Mouse (Mus musculus): ENCODE data around the gene Atp6v1g3.

Gene Atp6v1g3

DNA sequence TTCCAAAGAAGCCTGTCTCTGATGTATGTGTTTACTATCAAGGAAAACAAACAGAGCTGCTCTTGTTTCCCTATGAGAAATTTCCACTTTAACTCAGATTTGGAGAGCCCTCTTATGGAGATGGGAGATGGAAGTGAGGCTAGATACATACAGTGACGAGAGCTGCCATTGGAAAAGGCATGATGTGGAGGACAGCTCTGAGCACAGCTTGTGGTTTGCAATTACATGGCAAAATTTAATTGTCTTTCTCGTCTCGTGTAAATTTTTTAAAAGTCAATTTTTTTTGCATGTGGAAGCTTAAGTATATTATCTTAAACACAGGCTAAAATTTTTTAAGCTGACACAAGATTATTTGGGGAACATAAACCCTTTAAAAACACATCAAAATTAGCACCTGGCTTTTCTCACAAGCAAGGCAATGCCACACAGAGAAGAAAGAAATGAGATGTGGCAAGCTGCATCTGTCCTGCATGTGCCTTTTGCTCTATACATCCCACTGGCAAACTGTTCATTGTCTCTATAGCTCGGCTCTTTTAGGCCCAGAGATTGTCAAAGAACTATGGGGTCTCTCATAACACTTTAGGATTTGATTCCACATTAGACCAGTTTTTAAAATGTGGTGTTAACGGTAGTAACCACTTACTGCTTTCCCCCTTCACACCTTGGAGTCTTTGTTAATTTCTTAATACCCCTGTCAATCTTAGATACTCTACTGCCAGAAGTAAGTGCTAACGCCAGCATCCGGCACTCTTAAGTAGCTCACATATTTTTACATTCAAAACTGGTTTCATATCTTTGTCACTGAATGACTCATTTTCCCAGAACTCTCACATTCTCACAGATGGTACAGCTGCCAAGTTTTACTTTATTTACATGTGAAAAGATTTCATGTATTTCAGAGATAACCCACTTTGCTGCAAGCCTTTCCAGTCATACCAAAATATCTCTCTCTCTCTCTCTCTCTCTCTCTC, 16.2 kb downstream of the Atp6v1g3 start:
- peak; percentile 7 to 23 for DNase-seq (ENCODE audit: low spot score in 2 of 2)

DNA sequence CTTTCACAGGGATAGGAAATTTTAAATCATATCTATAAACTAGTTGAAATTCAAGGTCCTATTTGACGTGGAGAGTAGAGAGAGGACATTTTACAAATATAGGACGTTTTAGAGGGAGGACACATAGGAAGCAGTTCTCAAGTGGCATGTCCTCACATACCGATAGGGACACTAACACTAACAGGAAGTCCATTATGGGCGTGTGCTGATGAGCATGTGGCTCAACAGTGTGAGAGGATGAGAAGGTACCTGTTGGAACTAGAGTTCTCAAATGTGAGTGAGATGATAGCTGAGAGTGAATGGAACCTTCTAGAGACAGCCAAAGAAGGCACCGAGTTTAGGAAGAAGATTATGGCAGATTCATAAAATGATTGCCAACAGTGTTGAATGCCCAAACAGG, 17.9 kb downstream of the Atp6v1g3 start:
- no peak for DNase-seq (ENCODE audit: low spot score in 2 of 2)

DNA sequence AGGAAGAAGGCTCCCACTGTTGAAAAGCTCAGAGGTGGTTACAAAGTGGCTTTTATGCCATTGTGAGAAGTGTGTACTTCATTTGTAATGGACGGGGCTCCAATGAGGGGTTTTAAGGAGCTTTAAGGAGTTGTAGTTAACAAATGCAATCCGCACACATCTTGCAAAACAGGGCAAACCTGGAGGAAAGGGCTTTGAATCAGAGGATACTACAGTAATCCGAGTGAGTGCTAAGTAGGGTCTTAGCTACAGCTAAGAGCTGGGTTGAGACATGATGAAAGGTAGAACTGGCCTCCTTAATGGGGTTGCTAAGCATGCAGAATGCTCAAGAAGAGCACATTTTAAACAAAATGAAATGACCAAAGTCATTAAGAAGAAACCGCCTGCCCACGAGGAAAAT, 20.9 kb downstream of the Atp6v1g3 start:
- no peak for DNase-seq (ENCODE audit: low spot score in 2 of 2)

DNA sequence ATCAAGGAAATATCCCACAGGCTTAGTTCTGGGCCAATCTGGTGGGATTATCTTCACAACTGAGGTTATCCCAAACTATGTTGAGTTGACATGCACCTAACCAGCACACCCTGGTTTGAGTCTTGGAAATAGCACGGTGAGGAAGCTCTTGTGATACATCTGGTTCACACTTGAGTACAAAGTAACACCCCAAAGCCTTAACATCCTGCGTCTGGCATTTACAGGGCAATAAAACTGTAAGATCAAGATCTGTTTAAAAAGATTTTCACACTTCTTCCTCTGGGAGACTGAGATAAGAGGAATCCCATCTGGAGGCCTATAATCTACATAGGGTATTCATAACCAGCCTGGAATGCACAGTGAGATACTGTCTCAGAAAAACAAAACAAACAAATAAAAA, 24.6 kb downstream of the Atp6v1g3 start:
- no peak for DNase-seq (ENCODE audit: low spot score in 2 of 2)

DNA sequence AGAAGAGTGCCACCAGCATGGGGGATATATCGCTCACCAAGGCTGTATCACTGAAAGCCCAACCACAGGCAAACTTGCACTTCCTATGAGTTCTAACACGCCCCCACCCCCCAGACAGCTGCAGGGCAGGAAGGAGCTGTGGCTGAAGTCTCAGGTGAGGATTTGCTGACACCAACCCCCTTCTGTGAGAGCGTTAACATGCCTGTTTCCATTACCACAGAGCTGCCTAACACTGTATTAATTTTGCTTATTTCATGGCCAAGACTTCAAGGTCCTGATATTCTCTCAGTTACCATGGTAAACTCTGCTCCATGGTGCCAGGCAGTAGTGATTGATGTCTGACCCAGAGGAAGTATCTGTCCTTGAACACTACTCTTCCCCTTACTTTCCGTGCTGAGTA, 26.0 kb downstream of the Atp6v1g3 start:
- no peak for DNase-seq (ENCODE audit: low spot score in 2 of 2)

DNA sequence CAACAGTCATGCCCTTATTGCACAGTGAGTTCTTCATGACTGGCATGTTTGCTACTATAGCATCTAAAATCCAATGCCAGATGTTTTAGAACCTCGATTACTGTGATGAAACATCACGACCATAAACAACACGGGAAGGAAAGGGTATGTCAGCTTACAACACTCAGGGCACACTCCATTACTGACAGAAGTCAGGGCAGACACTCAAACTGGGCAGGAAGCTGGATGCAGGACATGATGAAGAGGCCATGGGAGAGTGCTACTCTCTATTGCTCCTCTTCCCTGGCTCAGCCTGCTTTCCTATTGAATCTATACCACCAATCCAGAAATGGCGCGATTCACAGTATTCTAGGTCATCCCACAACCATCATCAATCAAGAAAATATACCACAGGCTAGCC, 28.4 kb downstream of the Atp6v1g3 start:
- DNase-seq (ENCODE audit: low spot score in 2 of 2) = no peak

DNA sequence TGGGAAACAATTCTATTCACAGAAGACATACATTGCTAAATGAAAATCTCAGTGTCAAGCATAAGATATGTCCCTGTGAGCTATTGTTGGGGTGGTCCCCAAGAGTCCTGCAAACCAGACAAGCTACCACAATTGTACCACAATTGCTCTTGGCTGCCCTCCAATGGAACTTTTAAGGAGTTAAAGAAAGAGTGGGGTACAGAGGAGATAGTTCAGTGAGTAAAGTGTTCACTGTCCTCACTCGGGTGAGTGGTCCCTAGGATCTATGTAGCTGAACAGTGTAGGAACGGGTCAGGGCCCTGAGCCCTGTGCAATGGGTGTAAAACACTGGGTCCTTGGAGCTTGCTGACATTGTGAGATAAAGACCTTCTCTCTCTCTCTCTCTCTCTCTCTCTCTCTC, 29.2 kb downstream of the Atp6v1g3 start:
- DNase-seq (ENCODE audit: low spot score in 2 of 2) = no peak

DNA sequence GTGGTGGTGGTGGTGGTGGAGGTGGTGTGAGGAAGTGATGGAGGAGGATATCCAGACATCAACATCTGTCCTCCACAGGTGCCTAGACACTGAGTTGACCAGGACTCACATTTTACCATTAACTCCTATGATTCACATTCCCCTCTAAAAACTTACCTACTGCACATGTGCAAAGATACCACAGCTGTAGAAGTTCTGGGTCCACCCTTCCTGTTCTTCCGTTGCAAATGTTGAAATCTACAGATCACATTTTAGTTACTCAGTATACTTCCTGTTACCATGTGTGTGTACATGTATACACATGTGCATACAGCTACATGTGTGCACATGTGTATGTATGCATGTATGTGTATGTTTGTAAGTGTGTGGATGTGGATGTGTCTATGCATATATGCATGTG, 29.8 kb downstream of the Atp6v1g3 start:
- no peak for DNase-seq (ENCODE audit: low spot score in 2 of 2)

DNA sequence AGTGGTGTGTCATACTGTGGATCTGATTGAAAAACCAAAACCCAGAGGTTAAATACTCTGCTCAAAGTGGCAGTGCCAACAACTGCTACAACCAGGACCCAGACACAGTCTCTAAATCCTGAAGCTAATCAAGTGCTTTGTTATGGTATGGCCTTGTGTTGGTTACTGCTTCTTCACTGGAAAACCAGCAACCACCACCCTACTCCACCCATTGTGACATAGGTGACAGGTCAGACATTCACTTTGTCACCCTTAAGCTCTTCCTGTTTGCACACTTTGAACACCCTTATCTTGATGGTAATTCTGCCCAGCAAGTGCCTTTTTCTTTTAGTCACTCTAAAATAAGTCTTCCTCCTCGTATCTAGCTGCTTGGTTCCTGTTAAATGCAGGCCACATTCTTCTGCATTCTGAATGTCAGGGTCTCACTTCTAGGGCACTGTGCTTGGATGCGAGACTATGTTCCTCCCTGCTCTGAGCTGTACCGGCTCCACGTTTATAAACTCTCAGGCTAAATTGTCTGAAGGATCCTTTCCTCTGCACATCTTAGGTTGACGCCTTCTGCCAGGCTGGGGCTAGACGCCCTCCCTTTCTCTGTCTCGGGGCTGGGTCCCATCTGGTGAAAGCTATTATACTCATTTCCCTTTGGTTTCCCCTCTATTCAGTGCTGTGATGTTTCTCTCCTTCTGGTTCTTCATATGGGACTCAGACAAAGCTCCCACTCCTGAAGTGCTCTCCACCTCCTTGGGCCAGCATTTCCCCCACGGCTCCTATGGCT, 30.8 kb downstream of the Atp6v1g3 start:
- DNase-seq (ENCODE audit: low spot score in 2 of 2) = no peak

DNA sequence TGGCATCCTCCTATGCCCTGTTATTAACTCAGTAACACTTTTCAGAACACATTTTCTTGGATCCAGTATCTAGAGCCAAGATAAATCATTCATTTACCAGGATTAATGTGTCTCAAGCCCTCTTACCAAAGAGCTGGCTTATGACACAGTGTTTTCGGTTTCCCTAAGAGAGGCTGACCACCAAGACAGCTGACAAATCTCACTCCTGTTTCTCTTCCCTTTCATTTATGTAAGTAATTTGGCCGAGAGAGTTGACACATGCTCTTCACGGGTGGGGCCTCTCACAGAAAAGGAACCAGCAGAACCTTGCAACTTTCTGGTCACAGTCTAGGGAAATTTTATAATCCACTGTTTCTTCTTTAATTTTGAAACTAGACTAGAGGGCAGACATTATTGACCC, 49.1 kb downstream of the Atp6v1g3 start:
- no peak for DNase-seq (ENCODE audit: low spot score in 2 of 2)

DNA sequence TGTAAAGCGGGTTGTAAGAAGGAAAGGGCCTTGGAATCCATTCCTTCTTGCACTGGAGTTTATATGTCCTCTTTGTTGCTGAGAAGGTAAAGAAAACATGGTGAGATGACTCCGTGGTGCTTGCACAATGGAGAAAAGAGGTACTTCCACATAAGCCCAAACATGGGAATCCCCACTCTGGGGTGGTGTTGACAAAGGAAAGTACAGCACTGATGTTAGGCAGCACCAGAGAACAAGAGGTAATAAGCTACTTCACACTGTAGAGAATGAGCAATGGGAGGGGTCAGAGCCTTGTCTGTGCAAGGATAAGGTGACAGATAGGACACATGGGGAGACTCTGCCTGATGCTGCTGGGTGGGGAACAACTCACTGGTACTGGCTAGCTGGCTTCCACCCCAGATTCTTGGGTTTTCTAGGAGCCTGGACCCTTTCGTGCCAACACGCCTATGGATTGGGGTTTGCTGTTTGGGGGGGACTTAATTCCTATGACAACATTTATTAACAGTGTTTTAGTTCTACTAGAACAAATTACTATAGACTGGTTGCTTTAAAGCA, 49.6 kb downstream of the Atp6v1g3 start:
- DNase-seq (ENCODE audit: low spot score in 2 of 2) = no peak

DNA sequence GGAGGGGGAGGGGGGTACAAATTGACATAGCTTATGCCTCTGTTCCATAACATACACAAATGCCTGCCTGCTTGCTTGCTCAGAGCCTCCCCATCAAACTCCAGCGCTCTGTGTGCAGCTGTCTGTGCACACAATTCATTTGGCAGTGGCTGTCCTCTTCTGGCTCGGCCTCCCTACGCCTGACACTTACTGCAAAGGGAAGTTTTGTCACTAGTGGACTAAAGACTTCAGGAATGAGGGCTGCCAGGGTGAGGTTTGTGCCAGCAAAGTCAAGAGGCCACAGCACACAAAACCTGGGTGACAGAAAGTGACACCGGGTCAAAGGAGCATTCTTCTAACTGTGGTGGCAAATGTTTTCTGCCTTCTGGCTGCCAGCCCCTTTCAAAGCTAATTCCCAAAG, 52.6 kb downstream of the Atp6v1g3 start:
- no peak for DNase-seq (ENCODE audit: low spot score in 2 of 2)

DNA sequence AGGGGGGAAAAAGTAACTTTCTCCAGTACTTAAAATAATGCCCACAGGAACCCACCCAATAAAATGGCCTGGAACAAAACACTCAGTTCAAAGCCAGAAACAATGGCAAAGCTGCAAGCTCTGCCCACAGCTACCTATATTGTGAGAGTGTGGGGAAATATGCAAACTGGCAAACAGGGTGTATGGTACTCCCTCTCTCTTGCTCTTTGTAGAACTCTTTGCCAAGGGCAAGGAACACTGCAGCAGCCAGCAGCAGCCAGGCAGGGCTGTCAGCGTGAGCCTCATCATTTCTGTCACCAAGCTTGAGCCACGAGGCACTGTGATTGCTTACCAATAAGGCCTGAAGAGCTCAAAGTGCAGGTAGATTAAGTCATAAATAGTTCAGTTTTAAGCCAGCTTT, 53.0 kb downstream of the Atp6v1g3 start:
- no peak for DNase-seq (ENCODE audit: low spot score in 2 of 2)

DNA sequence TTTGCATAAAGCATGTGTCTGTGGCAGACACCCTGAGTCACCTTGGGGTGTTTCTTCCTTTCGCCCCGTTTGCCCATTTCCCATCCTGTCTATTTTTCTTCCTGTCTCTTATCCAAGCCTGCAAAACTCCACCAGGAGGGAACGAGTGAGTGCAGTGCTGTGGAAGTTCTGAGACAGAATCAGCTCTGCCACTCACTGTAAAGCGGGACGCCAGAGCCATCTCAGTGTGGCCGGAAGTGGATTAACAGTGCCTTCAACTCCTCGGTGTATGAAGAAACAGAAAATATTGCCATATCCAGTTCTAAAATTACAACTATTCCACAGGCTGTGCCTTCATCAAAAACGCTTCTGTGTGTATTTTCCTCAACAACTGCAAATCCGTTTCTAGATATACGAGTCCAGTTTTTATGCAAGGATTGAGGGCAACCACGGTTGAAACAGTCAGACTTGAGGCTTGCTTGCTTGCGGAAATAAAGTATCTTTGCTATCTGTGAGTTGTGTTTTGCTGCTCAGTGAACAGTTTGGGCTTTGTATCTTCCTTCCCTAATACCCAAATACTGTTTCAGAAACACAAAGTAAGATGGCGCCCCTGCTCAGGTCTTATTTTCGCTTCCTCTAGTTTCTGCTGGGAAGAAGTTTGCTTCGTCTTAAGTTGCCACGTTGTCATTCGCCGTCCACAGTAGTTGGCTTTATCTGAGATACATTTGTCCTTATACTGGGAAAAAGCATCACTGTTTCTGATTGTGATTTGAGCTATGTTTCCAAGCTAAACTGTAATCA, 54.1 kb downstream of the Atp6v1g3 start:
- DNase-seq (ENCODE audit: low spot score in 2 of 2) = no peak

DNA sequence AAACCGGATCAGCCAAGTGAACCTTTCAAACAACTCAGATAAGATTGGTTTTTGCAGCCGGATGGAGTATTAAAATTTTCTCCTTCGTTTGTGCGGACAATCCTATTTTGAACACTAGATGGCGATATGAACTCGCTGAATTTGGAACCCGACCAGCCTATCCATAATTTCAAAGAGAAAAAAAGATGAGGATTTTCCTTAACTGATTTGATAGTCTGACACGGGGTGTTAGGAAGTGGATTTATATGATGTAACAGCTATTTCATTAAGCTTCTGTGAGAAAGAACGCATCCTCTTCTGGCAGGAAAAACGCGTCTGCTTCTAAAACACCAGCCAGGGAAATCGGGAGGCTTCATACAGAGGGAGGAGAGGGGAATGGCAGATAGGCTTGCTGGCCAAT, 54.8 kb downstream of the Atp6v1g3 start:
- DNase-seq (ENCODE audit: low spot score in 2 of 2) = peak; percentile 32 to 51

DNA sequence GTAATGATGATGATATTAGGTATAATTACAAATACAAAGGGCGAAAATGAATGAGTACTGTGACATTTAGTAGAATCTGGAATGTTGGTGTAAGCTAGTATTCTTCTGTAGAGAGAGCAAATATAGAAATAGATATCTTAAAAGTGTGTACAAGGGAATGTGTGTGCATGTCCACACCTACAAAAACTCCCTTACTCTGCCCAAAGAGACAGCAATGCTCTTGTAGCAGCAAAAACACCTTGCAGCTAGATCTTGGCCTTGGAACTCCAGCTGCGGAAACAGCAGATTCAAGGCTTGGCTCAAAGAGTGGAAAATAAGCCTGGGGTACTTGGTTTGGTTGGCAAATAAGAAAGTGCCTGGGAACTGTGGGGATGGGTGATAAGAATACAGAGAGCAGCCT, 57.0 kb downstream of the Atp6v1g3 start:
- DNase-seq (ENCODE audit: low spot score in 2 of 2) = no peak

DNA sequence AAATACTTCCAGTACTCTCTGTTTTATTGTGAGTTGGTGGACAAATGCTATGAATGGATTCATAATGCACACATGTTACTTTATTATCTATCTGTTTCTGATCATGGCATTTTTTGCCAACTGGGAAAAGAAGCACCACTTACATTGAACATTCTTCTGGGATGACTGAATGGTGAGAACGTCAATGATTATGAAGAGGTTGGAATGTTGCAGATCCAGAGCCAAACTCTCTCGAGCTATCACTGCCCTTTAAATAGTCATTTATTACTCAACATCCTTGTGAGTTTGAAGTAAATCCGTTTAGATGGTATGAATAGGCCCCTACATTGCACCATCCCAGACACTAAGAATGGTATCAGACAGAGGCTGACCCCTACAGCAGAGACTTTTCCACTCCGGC, 58.1 kb downstream of the Atp6v1g3 start:
- DNase-seq (ENCODE audit: low spot score in 2 of 2) = no peak

DNA sequence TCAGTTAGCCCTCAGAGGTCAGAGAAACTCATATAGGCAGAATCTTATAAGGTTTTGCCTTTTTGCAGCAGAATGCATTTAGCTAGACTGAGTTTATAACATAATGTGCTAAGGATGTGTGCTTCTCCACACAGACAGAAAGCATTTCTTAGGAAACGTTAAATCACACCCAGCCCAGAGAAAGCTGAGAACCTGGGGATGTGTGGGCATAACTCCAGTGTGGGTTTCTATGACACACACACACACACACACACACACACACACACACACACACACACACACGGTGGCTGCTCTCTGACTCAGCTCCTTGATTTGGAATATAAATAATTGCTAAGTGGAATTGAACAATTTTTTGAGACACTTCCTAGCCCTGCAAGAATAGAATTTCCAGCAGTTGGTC, 61.2 kb downstream of the Atp6v1g3 start:
- DNase-seq (ENCODE audit: low spot score in 2 of 2) = peak; percentile 55 to 69

DNA sequence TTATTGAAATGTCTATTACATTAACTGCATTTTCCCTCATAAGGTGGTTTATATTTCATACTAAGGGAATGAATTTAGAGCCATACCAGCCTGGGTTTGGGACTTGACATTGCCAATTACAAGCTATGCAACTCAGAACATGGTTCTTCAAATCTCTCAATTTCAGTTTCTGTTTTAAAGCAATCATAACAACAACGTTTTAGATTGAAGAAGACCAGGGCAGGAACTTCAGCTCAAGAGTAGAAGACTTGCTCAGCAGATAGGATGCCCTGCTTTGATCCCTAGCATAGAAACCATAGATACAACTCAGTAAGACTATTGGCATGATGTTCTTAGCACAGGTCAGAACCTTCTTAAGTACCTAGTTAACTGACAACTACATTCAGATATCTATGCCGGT, 63.9 kb downstream of the Atp6v1g3 start:
- DNase-seq (ENCODE audit: low spot score in 2 of 2) = no peak

Data from right cerebral cortex, adult 2 months (tissue).